Comparison of ENCODE assay signal across 9 mouse cellular contexts in genomic region chr3:123384435-123384834, GRCm38 (mm10). TPM values are rescaled to one million over a fixed set of nuclear protein-coding genes. Genes with fewer than 3 reads are reported as not detected.
DNase-seq lines count a peak whose midpoint lies in the region; ATAC-seq lines count a peak whose summit lies in the region.
"Had no signal": no experiment of that assay in that cellular context is flagged by ENCODE, and none has a peak within 500 bp of the region (broad histone marks: within the 10 kb centered on the region; RNA-seq: fewer than 3 reads in every experiment).

No protein-coding gene starts in this region.

- no peaks in the 10 kb centered on the region for H3K9me3 ChIP-seq in kidney, embryonic 15.5 days (replicated peaks)
- no peaks in the 10 kb centered on the region for H3K9me3 ChIP-seq in forebrain, embryonic 11.5 days (ENCODE audit: control insufficient read depth, low read length)
- H3K9me3 ChIP-seq in limb, embryonic 11.5 days (ENCODE audit: control insufficient read depth, low read length): no peaks in the 10 kb centered on the region
- no peaks in the 10 kb centered on the region for H3K9me3 ChIP-seq in neural tube, embryonic 12.5 days

- H3K27ac ChIP-seq in kidney, embryonic 15.5 days: no peak overlapping the region
- H3K27ac ChIP-seq in forebrain, embryonic 11.5 days (ENCODE audit: low read depth, low read length): no peak overlapping the region
- no peak overlapping the region for H3K27ac ChIP-seq in limb, embryonic 11.5 days (replicated peaks; ENCODE audit: low read depth, low read length)
- no peak overlapping the region for H3K27ac ChIP-seq in neural tube, embryonic 12.5 days

- DNase-seq in kidney, postnatal 10 days: no peak
- DNase-seq in forebrain, embryonic 11.5 days (ENCODE audit: low spot score): no peak
- DNase-seq in limb, embryonic 11.5 days (ENCODE audit: low spot score): no peak
- no peak for DNase-seq in cerebellum, postnatal 10 days
- DNase-seq in retina, embryonic 14.5 days (ENCODE audit: low spot score): no peak
- DNase-seq: kidney, postnatal 14 days had no signal

- ATAC-seq in kidney, embryonic 15.5 days (replicated peaks; ENCODE audit: low FRiP score): no peak
- no peak for ATAC-seq in forebrain, embryonic 11.5 days (replicated peaks; ENCODE audit: low FRiP score)
- no peak for ATAC-seq in limb, embryonic 11.5 days (ENCODE audit: insufficient number of reproducible peaks, low FRiP score, low TSS enrichment, low read depth)
- ATAC-seq in neural tube, embryonic 12.5 days (ENCODE audit: low FRiP score, low read depth): no peak
- no peak for ATAC-seq in monocyte, adult 5-6 weeks (replicated peaks; ENCODE audit: insufficient number of reproducible peaks, low FRiP score, low TSS enrichment, poor library complexity, severe bottlenecking)

- H3K4me3 ChIP-seq in kidney, embryonic 15.5 days (replicated peaks): peak overlapping the region; percentile 81
- 0 out of 2 replicates have a peak overlapping the region, but pooled peaks have one; percentile 68 for H3K4me3 ChIP-seq in forebrain, embryonic 11.5 days (ENCODE audit: low read depth, low read length)
- no peak overlapping the region for H3K4me3 ChIP-seq in limb, embryonic 11.5 days (ENCODE audit: low read depth, low read length)
- H3K4me3 ChIP-seq in neural tube, embryonic 12.5 days: no peak overlapping the region

- WGBS in kidney, embryonic 15.5 days: 91% methylated on average over 7 of the region's 7 CpGs
- 94% methylated on average over 7 of the region's 7 CpGs for WGBS in forebrain, embryonic 11.5 days
- WGBS in limb, embryonic 11.5 days: 93% methylated on average over 7 of the region's 7 CpGs
- 92% methylated on average over 7 of the region's 7 CpGs for WGBS in neural tube, embryonic 12.5 days

- peaks cover 8% of the 10 kb centered on the region; the same call in 1 of the 2 replicates for H3K27me3 ChIP-seq in kidney, embryonic 15.5 days
- H3K27me3 ChIP-seq in forebrain, embryonic 11.5 days (ENCODE audit: control insufficient read depth, insufficient read depth, low read length): no peaks in the 10 kb centered on the region
- H3K27me3 ChIP-seq in limb, embryonic 11.5 days (ENCODE audit: control insufficient read depth, insufficient read depth, low read length): no peaks in the 10 kb centered on the region
- H3K27me3 ChIP-seq in neural tube, embryonic 12.5 days (replicated peaks): no peaks in the 10 kb centered on the region

- H3K9ac ChIP-seq in kidney, embryonic 15.5 days: no peak overlapping the region
- peak overlapping the region; percentile 77 for H3K9ac ChIP-seq in forebrain, embryonic 11.5 days (ENCODE audit: low read length)
- H3K9ac ChIP-seq in limb, embryonic 11.5 days (ENCODE audit: low read length): no peak overlapping the region
- no peak overlapping the region for H3K9ac ChIP-seq in neural tube, embryonic 12.5 days

- H3K36me3 ChIP-seq in kidney, embryonic 15.5 days: peaks cover 22% of the 10 kb centered on the region
- H3K36me3 ChIP-seq in forebrain, embryonic 11.5 days (ENCODE audit: control insufficient read depth, insufficient read depth, low read length): no peaks in the 10 kb centered on the region; the same call in 1 of the 2 replicates
- H3K36me3 ChIP-seq in limb, embryonic 11.5 days (ENCODE audit: control insufficient read depth, insufficient read depth, low read length): 0 out of 2 replicates have a peak, but pooled peaks cover 2% of the 10 kb centered on the region
- H3K36me3 ChIP-seq in neural tube, embryonic 12.5 days: peaks cover 9% of the 10 kb centered on the region

- H3K4me1 ChIP-seq in kidney, embryonic 15.5 days: peaks cover 9% of the 10 kb centered on the region
- H3K4me1 ChIP-seq in forebrain, embryonic 11.5 days (replicated peaks; ENCODE audit: control insufficient read depth, insufficient read depth, low read length): no peaks in the 10 kb centered on the region
- peaks cover 4% of the 10 kb centered on the region; the same call in 1 of the 2 replicates for H3K4me1 ChIP-seq in limb, embryonic 11.5 days (ENCODE audit: control insufficient read depth, insufficient read depth, low read length)
- H3K4me1 ChIP-seq in neural tube, embryonic 12.5 days: peaks cover 16% of the 10 kb centered on the region

- H3K4me2 ChIP-seq in kidney, embryonic 15.5 days: peak overlapping the region; percentile 65
- H3K4me2 ChIP-seq in forebrain, embryonic 11.5 days (ENCODE audit: low read depth, low read length, severe bottlenecking): peak overlapping the region; percentile 75; the same call in 1 of the 2 replicates
- H3K4me2 ChIP-seq in limb, embryonic 11.5 days (ENCODE audit: low read depth, severe bottlenecking): peak overlapping the region; percentile 45; the same call in 1 of the 2 replicates
- H3K4me2 ChIP-seq in neural tube, embryonic 12.5 days (replicated peaks): peak overlapping the region; percentile 69

RNA-seq across cellular contexts. Expression of gene Mettl14, which starts 1.5 kb away (rescaled TPM):
- 29.0 and 30.8 TPM in 2 replicates for polyA plus RNA-seq in kidney, embryonic 15.5 days (2015; fragmentation: Nextera tagmentation; extraction: Ambion mirVana)
- polyA plus RNA-seq in forebrain, embryonic 11.5 days (2014; fragmentation: Nextera tagmentation; extraction: Ambion mirVana): 33.5 and 35.1 TPM in 2 replicates
- polyA plus RNA-seq in limb, embryonic 11.5 days (2014; fragmentation: Nextera tagmentation; extraction: Ambion mirVana): 26.9 and 28.5 TPM in 2 replicates
- polyA plus RNA-seq in neural tube, embryonic 12.5 days (2016; fragmentation: Nextera tagmentation; extraction: Ambion mirVana): 30.4 and 34.2 TPM in 2 replicates
- total RNA-seq in monocyte, adult 5-6 weeks (2017): 16.0 to 27.8 TPM (median 21.0 TPM) in 3 replicates

Comparison
In these comparisons a context has a peak if more than half of its experiments do, and no peak if none do; other contexts are left out.
1. H3K4me3 ChIP-seq: peak in kidney, embryonic 15.5 days (single experiment) and forebrain, embryonic 11.5 days (single experiment); none in limb, embryonic 11.5 days (single experiment) and neural tube, embryonic 12.5 days (single experiment).
2. Peak in every context shown above with its lines, with median percentiles within 50 percentile points of each other: H3K4me2 ChIP-seq.